Mouse (Mus musculus) C2C12 (cell line): ENCODE measurements around the gene Mbd4.

Experiments used
- CEBPB ChIP-seq: IDR thresholded peaks from one replicate; pipeline ENCODE4 v1.6.1; 2011; ENCODE audit warnings: low read depth, mild to moderate bottlenecking, control low read depth, moderate library complexity
- CTCF ChIP-seq: IDR thresholded peaks from one replicate; pipeline ENCODE4 v1.5.1; 2011; ENCODE audit not compliant: control insufficient read depth, insufficient read depth, insufficient read length
- FOSL1 ChIP-seq: IDR thresholded peaks from one replicate; pipeline ENCODE4 v1.8.0; 2011; ENCODE audit warnings: mild to moderate bottlenecking, low read length; ENCODE audit not compliant: poor library complexity, insufficient read depth, severe bottlenecking
- MYOD1 ChIP-seq: IDR thresholded peaks from one replicate; pipeline ENCODE4 v1.6.1; 2011; ENCODE audit warnings: low read depth; ENCODE audit not compliant: control insufficient read depth, insufficient read length
- USF1 ChIP-seq: IDR thresholded peaks from one replicate; pipeline ENCODE4 v1.6.1; 2011; ENCODE audit warnings: low read depth, mild to moderate bottlenecking, control low read depth, moderate library complexity

- peak; percentile 81 for TF ChIP-seq CTCF
- TF ChIP-seq USF1 = no peak
- TF ChIP-seq MYOD1 = peak; percentile 7
- TF ChIP-seq CEBPB = no peak
- TF ChIP-seq FOSL1 = no peak
These were observed 47.9 kb upstream of the Mbd4 start for GRCm38 (mm10) chr6:115901062-115901461.
